Mouse (Mus musculus): ENCODE results near the gene Susd5. TPM values are rescaled to one million over a fixed set of nuclear protein-coding genes. Genes with fewer than 3 reads are reported as not detected.

Gene Susd5
- total RNA-seq, 2 experiments from 2014 or later = 12.7 to 16.9 TPM

Other genes with a start within 250 kb of the Susd5 start
- gene Ubp1, start 126.2 kb upstream of the Susd5 start, total RNA-seq (2021) = 10 to 100 TPM; 60.2 to 64.7 TPM
- gene Fbxl2, start 10.9 kb upstream of the Susd5 start, total RNA-seq (2021) = 10 to 100 TPM; 50.7 to 56.1 TPM

Measured in left cerebral cortex, postnatal 14 days (tissue).